Mouse (Mus musculus) CH12.LX (cell line): Measurements from ENCODE around the gene Opcml. TPM values are rescaled to one million over a fixed set of nuclear protein-coding genes. Genes with fewer than 3 reads are reported as not detected.

Experiments
- DNase-seq: peaks from one replicate; pipeline ENCODE4 v3.0.0-alpha.2; 2013; ENCODE audit errors: extremely low read depth
- H3K27ac ChIP-seq: 2 replicates; pipeline ENCODE4 v1.5.1; 2012; ENCODE audit warnings: low read depth, mild to moderate bottlenecking, control low read depth, moderate library complexity; ENCODE audit not compliant: insufficient read depth
- H3K27me3 ChIP-seq: replicated peaks from 2 replicates; pipeline ENCODE3; 2012; ENCODE audit warnings: inconsistent platforms
- H3K36me3 ChIP-seq, 2 experiments: replicated peaks in 1 of 2; 2 replicates each; pipeline versions ENCODE3 to v1.6.1; 2012; ENCODE audit warnings: inconsistent platforms in 1 of 2, low read length in 1 of 2, mild to moderate bottlenecking in 1 of 2, mixed read lengths in 1 of 2, moderate library complexity in 1 of 2; ENCODE audit not compliant: control insufficient read depth in 1 of 2, insufficient read depth in 1 of 2
- H3K4me1 ChIP-seq, 2 experiments: 2 replicates each; pipeline ENCODE4 v1.6.1; 2012; ENCODE audit warnings: inconsistent platforms in 1 of 2, moderate library complexity in 1 of 2; ENCODE audit not compliant: insufficient read depth in 2 of 2, control insufficient read depth in 1 of 2
- H3K4me2 ChIP-seq: 2 replicates; pipeline ENCODE4 v1.6.1; 2012; ENCODE audit warnings: low read depth, mild to moderate bottlenecking, control low read depth; ENCODE audit not compliant: poor library complexity, insufficient read depth, severe bottlenecking
- H3K4me3 ChIP-seq, 3 experiments: fragments of 150-350 bp in 1 of 3; sonication (generic) in 1 of 3; replicated peaks in 1 of 3; 2 replicates each; pipeline versions ENCODE3 to v1.5.1; 2011 to 2012; ENCODE audit warnings: low read depth in 2 of 3, low read length in 2 of 3, mild to moderate bottlenecking in 2 of 3, moderate library complexity in 2 of 3, control low read depth in 1 of 3, improper control_type of control experiment in 1 of 3, inconsistent platforms in 1 of 3, mixed read lengths in 1 of 3; ENCODE audit not compliant: poor library complexity in 1 of 3
- H3K79me2 ChIP-seq: replicated peaks from 2 replicates; pipeline ENCODE4 v1.6.1; 2012; ENCODE audit warnings: mild to moderate bottlenecking, moderate library complexity; ENCODE audit not compliant: control insufficient read depth, poor library complexity, insufficient read depth, severe bottlenecking; ENCODE audit errors: extremely low read depth
- H3K9ac ChIP-seq: 2 replicates; pipeline ENCODE4 v1.6.1; 2012; ENCODE audit warnings: low read depth, mild to moderate bottlenecking, control low read depth, moderate library complexity; ENCODE audit not compliant: insufficient read depth
- H3K9me3 ChIP-seq: replicated peaks from 2 replicates; pipeline ENCODE3; 2012; ENCODE audit warnings: low read length, inconsistent platforms, mixed read lengths
- IRF4 ChIP-seq: IDR thresholded peaks from 2 replicates; pipeline ENCODE4 v1.6.1; 2014; ENCODE audit warnings: low read depth, mild to moderate bottlenecking, inconsistent platforms, low read length, improper control_type of control experiment
- JUN ChIP-seq: IDR thresholded peaks from 2 replicates; pipeline ENCODE4 v1.6.1; 2011; ENCODE audit warnings: low read depth, mild to moderate bottlenecking, low read length, improper control_type of control experiment, moderate library complexity; ENCODE audit not compliant: insufficient read depth
- JUND ChIP-seq: conservative IDR thresholded peaks from 2 replicates; pipeline ENCODE4 v1.6.1; 2011; ENCODE audit warnings: low read depth, low read length, improper control_type of control experiment
- MEF2A ChIP-seq: IDR thresholded peaks from 2 replicates; pipeline ENCODE4 v1.6.1; 2014; ENCODE audit warnings: low read depth, mild to moderate bottlenecking, inconsistent platforms, low read length, improper control_type of control experiment, borderline replicate concordance
- MXI1 ChIP-seq: IDR thresholded peaks from 2 replicates; pipeline ENCODE4 v1.6.1; 2011; ENCODE audit warnings: mild to moderate bottlenecking, low read depth, low read length, improper control_type of control experiment
- NRF1 ChIP-seq: IDR thresholded peaks from 2 replicates; pipeline ENCODE4 v1.6.1; 2014; ENCODE audit warnings: low read depth, mild to moderate bottlenecking, inconsistent platforms, low read length, improper control_type of control experiment, moderate library complexity
- POLR2A ChIP-seq: IDR thresholded peaks from 2 replicates; pipeline ENCODE4 v1.6.1; 2011; ENCODE audit warnings: low read depth, mild to moderate bottlenecking, improper control_type of control experiment, low read length
- SIN3A ChIP-seq: IDR thresholded peaks from 2 replicates; pipeline ENCODE4 v1.6.1; 2012; ENCODE audit warnings: low read length, improper control_type of control experiment, inconsistent platforms
- SMC3 ChIP-seq: IDR thresholded peaks from 2 replicates; pipeline ENCODE4 v1.6.1; 2011; ENCODE audit warnings: low read depth, low read length, improper control_type of control experiment
- UBTF ChIP-seq: IDR thresholded peaks from 2 replicates; pipeline ENCODE4 v1.6.1; 2012; ENCODE audit warnings: low read depth, mild to moderate bottlenecking, inconsistent platforms, low read length, improper control_type of control experiment, moderate library complexity
- ZC3H11A ChIP-seq: IDR thresholded peaks from 2 replicates; pipeline ENCODE4 v1.6.1; 2012; ENCODE audit warnings: low read depth, mild to moderate bottlenecking, inconsistent platforms, low read length, improper control_type of control experiment
- ZMIZ1 ChIP-seq: IDR thresholded peaks from 2 replicates; pipeline ENCODE4 v1.6.1; 2012; ENCODE audit warnings: low read depth, mild to moderate bottlenecking, inconsistent platforms, low read length, improper control_type of control experiment
- dilution Hi-C: fragments of 300-500 bp; cut with MboI; formaldehyde crosslinking; loops from 2 replicates; pipeline ENCODE4 v1.14.3; 2020; ENCODE audit warnings: low sequenced_read_pairs; ENCODE audit not compliant: extremely low pct_unique_long_range_greater_than_20kb, extremely low pct_ligation_motif_present
- in situ Hi-C: fragments of 300-500 bp; cut with MboI; formaldehyde crosslinking; loops from 3 replicates; pipeline ENCODE4 v1.14.3; 2019; ENCODE audit warnings: low sequenced_read_pairs, low pct_ligation_motif_present, low pct_unique_long_range_greater_than_20kb, mixed read lengths
- polyA plus RNA-seq: library from polyadenylated mRNA; unstranded; fragments of >175 nt; gene quantifications from 2 replicates; pipeline ENCODE4 v1.2.1, GENCODE M21; 2012; ENCODE audit warnings: low read depth; ENCODE audit not compliant: insufficient read length
- total RNA-seq, 2 experiments: library from RNA; depleted of rRNA; stranded (reverse); fragments of 300-350 nt in 1 of 2; fragments of >200 nt in 1 of 2; gene quantifications; 2 replicates each; pipeline ENCODE4 v1.2.3; 2012 to 2014

Gene Opcml
- total and polyA plus RNA-seq, 3 experiments = 0.34 to 0.60 TPM; not detected in 1

GRCm38 (mm10) chr9:28149507-28149906 lies 358.9 kb downstream of the Opcml start:
- no peak overlapping the region for H3K27ac ChIP-seq
- dilution Hi-C loops = no loop called here
- no peak for DNase-seq
- TF ChIP-seq SIN3A = no peak
- in situ Hi-C loops = no loop called here
- H3K4me2 ChIP-seq = no peak overlapping the region
- H3K4me3 ChIP-seq = no peak overlapping the region
- H3K9me3 ChIP-seq = peaks cover 9% of the 10 kb centered on the region
- no peaks in the 10 kb centered on the region for H3K27me3 ChIP-seq
- H3K4me1 ChIP-seq = peaks cover 0 to 14% of the 10 kb centered on the region in 2 experiments; a peak in 2 of 4 replicates
- no peaks in the 10 kb centered on the region for H3K79me2 ChIP-seq
- H3K9ac ChIP-seq = no peak overlapping the region
- no peaks in the 10 kb centered on the region for H3K36me3 ChIP-seq

DNA sequence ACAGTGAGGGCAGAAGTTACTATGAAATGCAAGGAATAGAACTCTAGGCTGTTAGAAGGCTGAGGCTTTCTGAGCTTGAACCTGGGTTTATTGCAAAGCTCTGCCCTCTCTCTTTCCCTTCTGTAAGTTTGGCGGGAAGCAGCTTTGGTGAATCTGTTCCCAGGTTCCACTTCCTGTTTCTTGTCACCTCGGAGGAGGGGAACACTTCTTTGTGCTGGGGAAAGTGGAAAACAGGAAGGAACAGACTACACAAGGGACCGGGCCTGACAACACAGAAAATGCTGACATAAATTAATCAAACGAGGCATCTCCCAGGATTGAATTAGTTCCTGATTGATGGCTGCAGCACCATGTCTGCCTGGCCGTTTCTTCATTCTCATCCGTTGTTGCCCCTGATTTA lies 363.2 kb downstream of the Opcml start:
- H3K36me3 ChIP-seq = no peaks in the 10 kb centered on the region
- peaks cover 15% of the 10 kb centered on the region for H3K9me3 ChIP-seq
- H3K79me2 ChIP-seq = no peaks in the 10 kb centered on the region
- in situ Hi-C loops = no loop called here
- TF ChIP-seq ZMIZ1 (no peak), ZC3H11A (no peak), SMC3 (no peak), MEF2A (no peak), NRF1 (no peak), POLR2A (no peak), SIN3A (no peak), JUND (no peak), JUN (no peak)
- TF ChIP-seq, all 38 proteins: peak for 0
- dilution Hi-C loops = no loop called here
- DNase-seq = no peak
- no peak overlapping the region for H3K27ac ChIP-seq
- H3K4me3 ChIP-seq = no peak overlapping the region
- H3K9ac ChIP-seq = no peak overlapping the region
- H3K4me2 ChIP-seq = no peak overlapping the region
- H3K27me3 ChIP-seq = no peaks in the 10 kb centered on the region
- H3K4me1 ChIP-seq = peaks cover 0 to 12% of the 10 kb centered on the region in 2 experiments; a peak in 2 of 4 replicates

DNA sequence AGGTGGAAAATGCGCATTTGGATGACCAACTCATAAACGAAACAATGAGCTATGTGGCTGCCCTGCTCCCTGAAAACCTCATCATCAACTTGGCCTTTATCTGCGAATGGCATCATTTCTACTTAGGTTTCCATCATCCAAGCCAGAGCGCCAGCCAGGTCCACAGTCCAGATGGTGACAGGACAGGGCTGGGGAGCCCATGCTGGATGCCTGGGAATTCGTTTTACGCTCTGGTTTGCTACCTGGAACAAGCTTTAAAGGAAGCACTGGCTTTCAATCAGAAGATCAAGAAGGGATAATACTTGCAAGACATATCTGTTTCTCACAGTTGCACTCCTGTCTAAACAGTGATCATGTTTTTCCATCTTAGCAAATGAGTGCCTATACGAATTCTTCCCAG lies 366.5 kb downstream of the Opcml start:
- peaks cover 22% of the 10 kb centered on the region for H3K9me3 ChIP-seq
- H3K36me3 ChIP-seq = no peaks in the 10 kb centered on the region
- no peak overlapping the region for H3K4me3 ChIP-seq
- TF ChIP-seq IRF4 (no peak), ZMIZ1 (no peak), UBTF (no peak), MXI1 (no peak), SIN3A (no peak)
- dilution Hi-C loops = no loop called here
- H3K27me3 ChIP-seq = no peaks in the 10 kb centered on the region
- H3K9ac ChIP-seq = no peak overlapping the region
- no peak for DNase-seq
- in situ Hi-C loops = no loop called here
- H3K4me2 ChIP-seq = no peak overlapping the region
- no peak overlapping the region for H3K27ac ChIP-seq
- H3K79me2 ChIP-seq = no peaks in the 10 kb centered on the region
- H3K4me1 ChIP-seq = peaks cover 0 to 3% of the 10 kb centered on the region in 2 experiments; a peak in 1 of 4 replicates
